Mouse (Mus musculus): ENCODE results near the gene Smad5. TPM values are rescaled to one million over a fixed set of nuclear protein-coding genes. Genes with fewer than 3 reads are reported as not detected.

Smad5 gene
- polyA plus RNA-seq, 1 experiment from 2014 or later, result 45.3 TPM

GRCm38 (mm10) chr13:56678188-56678787 is 24.5 kb upstream of the Smad5 start:
- H3K9me3 ChIP-seq (ENCODE audit: control insufficient read depth, low read length), result no peaks in the 10 kb centered on the region
- 54% methylated on average over 10 of the region's 10 CpGs for WGBS
- H3K4me2 ChIP-seq (ENCODE audit: low read depth, low read length), result no peak overlapping the region
- H3K9ac ChIP-seq (ENCODE audit: low read depth, low read length), result no peak overlapping the region
- DNase-seq (ENCODE audit: low spot score), result peak; percentile 47
- H3K4me1 ChIP-seq (ENCODE audit: control insufficient read depth, insufficient read depth, low read length), result peaks cover 21% of the 10 kb centered on the region
- H3K27me3 ChIP-seq (replicated peaks; ENCODE audit: control insufficient read depth, insufficient read depth, low read length), result no peaks in the 10 kb centered on the region
- peak overlapping the region; percentile 28; the same call in 1 of the 2 replicates for H3K27ac ChIP-seq (replicated peaks; ENCODE audit: low read depth, low read length)
- ATAC-seq (ENCODE audit: low read depth), result no peak
- H3K36me3 ChIP-seq (ENCODE audit: control insufficient read depth, insufficient read depth, low read length), result no peaks in the 10 kb centered on the region
- H3K4me3 ChIP-seq (ENCODE audit: low read depth, low read length), result no peak overlapping the region

- Histone ChIP-seq H3K27me3 (replicated peaks; ENCODE audit: control insufficient read depth, insufficient read depth, low read length) (no peaks in the 10 kb centered on the region), H3K4me2 (ENCODE audit: low read depth, low read length) (no peak overlapping the region), H3K36me3 (ENCODE audit: control insufficient read depth, insufficient read depth, low read length) (no peaks in the 10 kb centered on the region), H3K27ac (replicated peaks; ENCODE audit: low read depth, low read length) (no peak overlapping the region), H3K9me3 (ENCODE audit: control insufficient read depth, low read length) (no peaks in the 10 kb centered on the region), H3K4me1 (ENCODE audit: control insufficient read depth, insufficient read depth, low read length) (peaks cover 21% of the 10 kb centered on the region), H3K4me3 (ENCODE audit: low read depth, low read length) (no peak overlapping the region), H3K9ac (ENCODE audit: low read depth, low read length) (no peak overlapping the region)
- ATAC-seq (ENCODE audit: low read depth), result no peak
- WGBS, result 50% methylated on average over 10 of the region's 10 CpGs
- peak; percentile 39 for DNase-seq (ENCODE audit: low spot score)
Observed at GRCm38 (mm10) chr13:56678826-56679504, 23.8 kb upstream of the Smad5 start.

- no peaks in the 10 kb centered on the region for H3K36me3 ChIP-seq (ENCODE audit: control insufficient read depth, insufficient read depth, low read length)
- no peak overlapping the region for H3K4me3 ChIP-seq (ENCODE audit: low read depth, low read length)
- DNase-seq (ENCODE audit: low spot score), result no peak
- H3K4me1 ChIP-seq (ENCODE audit: control insufficient read depth, insufficient read depth, low read length), result peaks cover 21% of the 10 kb centered on the region
- no peak overlapping the region for H3K27ac ChIP-seq (replicated peaks; ENCODE audit: low read depth, low read length)
- no peak for ATAC-seq (ENCODE audit: low read depth)
- no peaks in the 10 kb centered on the region for H3K9me3 ChIP-seq (ENCODE audit: control insufficient read depth, low read length)
- no peaks in the 10 kb centered on the region for H3K27me3 ChIP-seq (replicated peaks; ENCODE audit: control insufficient read depth, insufficient read depth, low read length)
- 67% methylated on average over 4 of the region's 4 CpGs for whole genome bisulfite sequencing
- no peak overlapping the region for H3K9ac ChIP-seq (ENCODE audit: low read depth, low read length)
- 0 out of 2 replicates have a peak overlapping the region, but pooled peaks have one; percentile 18 for H3K4me2 ChIP-seq (ENCODE audit: low read depth, low read length)
Observed at GRCm38 (mm10) chr13:56681924-56682323, 20.9 kb upstream of the Smad5 start.

- peak overlapping the region; percentile 6; the same call in 1 of the 2 replicates for H3K27ac ChIP-seq (replicated peaks; ENCODE audit: low read depth, low read length)
- no peaks in the 10 kb centered on the region for H3K27me3 ChIP-seq (replicated peaks; ENCODE audit: control insufficient read depth, insufficient read depth, low read length)
- no peak overlapping the region for H3K9ac ChIP-seq (ENCODE audit: low read depth, low read length)
- H3K9me3 ChIP-seq (ENCODE audit: control insufficient read depth, low read length), result no peaks in the 10 kb centered on the region
- peak; percentile 44; the same call in 1 of the 2 replicates for ATAC-seq (ENCODE audit: low read depth)
- 68% methylated on average over 17 of the region's 17 CpGs for WGBS
- peak; percentile 72 for DNase-seq (ENCODE audit: low spot score)
- no peak overlapping the region for H3K4me3 ChIP-seq (ENCODE audit: low read depth, low read length)
- H3K4me2 ChIP-seq (ENCODE audit: low read depth, low read length), result 0 out of 2 replicates have a peak overlapping the region, but pooled peaks have one; percentile 18
- H3K36me3 ChIP-seq (ENCODE audit: control insufficient read depth, insufficient read depth, low read length), result no peaks in the 10 kb centered on the region
- H3K4me1 ChIP-seq (ENCODE audit: control insufficient read depth, insufficient read depth, low read length), result peaks cover 21% of the 10 kb centered on the region
Observed at GRCm38 (mm10) chr13:56682326-56682725, 20.5 kb upstream of the Smad5 start.

GRCm38 (mm10) chr13:56683306-56683705 is 19.5 kb upstream of the Smad5 start:
- Histone ChIP-seq H3K4me2 (ENCODE audit: low read depth, low read length) (no peak overlapping the region), H3K27ac (replicated peaks; ENCODE audit: low read depth, low read length) (no peak overlapping the region), H3K9ac (ENCODE audit: low read depth, low read length) (no peak overlapping the region), H3K36me3 (ENCODE audit: control insufficient read depth, insufficient read depth, low read length) (no peaks in the 10 kb centered on the region), H3K4me3 (ENCODE audit: low read depth, low read length) (no peak overlapping the region), H3K4me1 (ENCODE audit: control insufficient read depth, insufficient read depth, low read length) (peaks cover 15% of the 10 kb centered on the region), H3K9me3 (ENCODE audit: control insufficient read depth, low read length) (no peaks in the 10 kb centered on the region), H3K27me3 (replicated peaks; ENCODE audit: control insufficient read depth, insufficient read depth, low read length) (no peaks in the 10 kb centered on the region)
- no peak for ATAC-seq (ENCODE audit: low read depth)
- DNase-seq (ENCODE audit: low spot score), result no peak
- 80% methylated on average over 7 of the region's 7 CpGs for WGBS

GRCm38 (mm10) chr13:56692011-56692410 is 10.8 kb upstream of the Smad5 start:
- Histone ChIP-seq H3K4me1 (ENCODE audit: control insufficient read depth, insufficient read depth, low read length) (peaks cover 9% of the 10 kb centered on the region), H3K9me3 (ENCODE audit: control insufficient read depth, low read length) (no peaks in the 10 kb centered on the region), H3K9ac (ENCODE audit: low read depth, low read length) (no peak overlapping the region), H3K4me3 (ENCODE audit: low read depth, low read length) (no peak overlapping the region), H3K27ac (replicated peaks; ENCODE audit: low read depth, low read length) (no peak overlapping the region), H3K27me3 (replicated peaks; ENCODE audit: control insufficient read depth, insufficient read depth, low read length) (no peaks in the 10 kb centered on the region), H3K4me2 (ENCODE audit: low read depth, low read length) (no peak overlapping the region), H3K36me3 (ENCODE audit: control insufficient read depth, insufficient read depth, low read length) (no peaks in the 10 kb centered on the region)
- WGBS, result 43% methylated on average over 7 of the region's 7 CpGs
- DNase-seq (ENCODE audit: low spot score), result peak; percentile 13
- ATAC-seq (ENCODE audit: low read depth), result no peak

GRCm38 (mm10) chr13:56692644-56693043 is 10.2 kb upstream of the Smad5 start:
- Histone ChIP-seq H3K9ac (ENCODE audit: low read depth, low read length) (no peak overlapping the region), H3K27me3 (replicated peaks; ENCODE audit: control insufficient read depth, insufficient read depth, low read length) (no peaks in the 10 kb centered on the region), H3K9me3 (ENCODE audit: control insufficient read depth, low read length) (no peaks in the 10 kb centered on the region), H3K4me3 (ENCODE audit: low read depth, low read length) (no peak overlapping the region), H3K27ac (replicated peaks; ENCODE audit: low read depth, low read length) (no peak overlapping the region), H3K4me2 (ENCODE audit: low read depth, low read length) (no peak overlapping the region), H3K36me3 (ENCODE audit: control insufficient read depth, insufficient read depth, low read length) (no peaks in the 10 kb centered on the region), H3K4me1 (ENCODE audit: control insufficient read depth, insufficient read depth, low read length) (peaks cover 15% of the 10 kb centered on the region)
- DNase-seq (ENCODE audit: low spot score), result no peak
- no peak for ATAC-seq (ENCODE audit: low read depth)
- 77% methylated on average over 6 of the region's 6 CpGs for WGBS

GRCm38 (mm10) chr13:56695701-56696100 is 7.1 kb upstream of the Smad5 start:
- no peak overlapping the region for H3K27ac ChIP-seq (replicated peaks; ENCODE audit: low read depth, low read length)
- H3K27me3 ChIP-seq (replicated peaks; ENCODE audit: control insufficient read depth, insufficient read depth, low read length), result no peaks in the 10 kb centered on the region
- WGBS, result 81% methylated on average over 5 of the region's 5 CpGs
- DNase-seq (ENCODE audit: low spot score), result no peak
- no peaks in the 10 kb centered on the region for H3K9me3 ChIP-seq (ENCODE audit: control insufficient read depth, low read length)
- no peak overlapping the region for H3K9ac ChIP-seq (ENCODE audit: low read depth, low read length)
- no peak for ATAC-seq (ENCODE audit: low read depth)
- H3K4me1 ChIP-seq (ENCODE audit: control insufficient read depth, insufficient read depth, low read length), result peaks cover 28% of the 10 kb centered on the region
- H3K4me3 ChIP-seq (ENCODE audit: low read depth, low read length), result no peak overlapping the region
- H3K36me3 ChIP-seq (ENCODE audit: control insufficient read depth, insufficient read depth, low read length), result no peaks in the 10 kb centered on the region
- no peak overlapping the region for H3K4me2 ChIP-seq (ENCODE audit: low read depth, low read length)
